Mouse (Mus musculus) midbrain, embryonic 13.5 days (tissue): ENCODE measurements around the gene Arhgap8. TPM values are rescaled to one million over a fixed set of nuclear protein-coding genes. Genes with fewer than 3 reads are reported as not detected.

Source experiments
- ATAC-seq: fragments of 200-750 bp; cut with Nextera tagmentation; 2 replicates; pipeline ENCODE4 v1.8.0; 2017; ENCODE audit warnings: mild to moderate bottlenecking, moderate TSS enrichment, moderate library complexity
- H3K27ac ChIP-seq: fragments of 300-500 bp; sonication (generic); 2 replicates; pipeline ENCODE4 v1.5.1; 2015; ENCODE audit warnings: inconsistent platforms, mild to moderate bottlenecking, moderate library complexity
- H3K27me3 ChIP-seq: fragments of 300-500 bp; sonication (generic); 2 replicates; pipeline ENCODE4 v1.6.1; 2015; ENCODE audit warnings: mild to moderate bottlenecking, inconsistent platforms
- H3K36me3 ChIP-seq: fragments of 300-500 bp; sonication (generic); 2 replicates; pipeline ENCODE4 v1.6.1; 2015; ENCODE audit warnings: mild to moderate bottlenecking, inconsistent platforms
- H3K4me1 ChIP-seq: fragments of 300-500 bp; sonication (generic); replicated peaks from 2 replicates; pipeline ENCODE4 v1.6.1; 2015; ENCODE audit warnings: inconsistent platforms
- H3K4me2 ChIP-seq: fragments of 300-500 bp; sonication (generic); replicated peaks from 2 replicates; pipeline ENCODE4 v1.6.1; 2015; ENCODE audit warnings: moderate library complexity, mild to moderate bottlenecking, inconsistent platforms
- H3K4me3 ChIP-seq: fragments of 300-500 bp; sonication (generic); replicated peaks from 2 replicates; pipeline ENCODE4 v1.5.1; 2015; ENCODE audit warnings: mild to moderate bottlenecking, inconsistent platforms
- H3K9ac ChIP-seq: fragments of 300-500 bp; sonication (generic); replicated peaks from 2 replicates; pipeline ENCODE4 v1.6.1; 2015; ENCODE audit warnings: mild to moderate bottlenecking, inconsistent platforms
- H3K9me3 ChIP-seq: fragments of 300-500 bp; sonication (generic); 2 replicates; pipeline ENCODE4 v1.6.1; 2016; ENCODE audit warnings: mild to moderate bottlenecking, inconsistent platforms
- WGBS: fragments of 180-500 bp; shearing (Covaris S2); methylation state at CpG from one replicate; pipeline ENCODE4 v1.1.7; 2015; 5-methylcytosine and 5-hydroxymethylcytosine counted together
- polyA plus RNA-seq: library from polyadenylated mRNA; unstranded; fragments of >200 nt; fragmentation: Nextera tagmentation; extraction: Ambion mirVana; gene quantifications from 2 replicates; pipeline ENCODE4 v1.2.1, GENCODE M21; 2015

Arhgap8 gene
- polyA plus RNA-seq: 0.61 and 0.67 TPM in 2 replicates

- Histone ChIP-seq H3K9ac (no peak within 1 kb of the TSS), H3K4me2 (peak within 1 kb of the TSS; percentile 34), H3K27me3 (peaks cover 41% of the 10 kb centered on the region), H3K4me3 (peak within 1 kb of the TSS; percentile 13), H3K9me3 (no peaks in the 10 kb centered on the region), H3K36me3 (no peaks in the 10 kb centered on the region), H3K27ac (no peak within 1 kb of the TSS), H3K4me1 (peaks cover 18% of the 10 kb centered on the region)
- WGBS: 4% methylated on average over 23 of the region's 24 CpGs
- no peak for ATAC-seq
Measured at GRCm38 (mm10) chr15:84719791-84720190, at the start of gene Arhgap8. Gene Arhgap8 (plus strand): TSS chr15:84720052.

GRCm38 (mm10) chr15:84670657-84671055 is 49.2 kb upstream of the Arhgap8 start:
- 85% methylated on average over 4 of the region's 4 CpGs for WGBS
- Histone ChIP-seq H3K9me3 (no peaks in the 10 kb centered on the region), H3K4me1 (peaks cover 10% of the 10 kb centered on the region), H3K27ac (no peak overlapping the region), H3K4me3 (no peak overlapping the region), H3K36me3 (no peaks in the 10 kb centered on the region), H3K9ac (no peak overlapping the region), H3K4me2 (no peak overlapping the region), H3K27me3 (peaks cover 4% of the 10 kb centered on the region; the same call in 1 of the 2 replicates)
- ATAC-seq: no peak

- ATAC-seq: peak; percentile 20; the same call in 1 of the 2 replicates
- H3K4me3 ChIP-seq: no peak overlapping the region
Measured at GRCm38 (mm10) chr15:84671401-84672307, 48.2 kb upstream of the Arhgap8 start.

GRCm38 (mm10) chr15:84672308-84672615 is 47.6 kb upstream of the Arhgap8 start:
- no peak overlapping the region for H3K27ac ChIP-seq

More at GRCm38 (mm10) chr15:84671401-84672307, 48.2 kb upstream of the Arhgap8 start:
- Histone ChIP-seq H3K27ac (no peak overlapping the region), H3K4me2 (no peak overlapping the region), H3K36me3 (no peaks in the 10 kb centered on the region), H3K9ac (no peak overlapping the region), H3K4me1 (peaks cover 6% of the 10 kb centered on the region; the same call in 1 of the 2 replicates), H3K9me3 (no peaks in the 10 kb centered on the region), H3K27me3 (no peaks in the 10 kb centered on the region)
- WGBS: 55% methylated on average over 9 of the region's 9 CpGs

GRCm38 (mm10) chr15:84672616-84673015 is 47.2 kb upstream of the Arhgap8 start:
- 67% methylated on average over 3 of the region's 3 CpGs for WGBS
- no peak for ATAC-seq

More at GRCm38 (mm10) chr15:84672308-84672615, 47.6 kb upstream of the Arhgap8 start:
- H3K4me3 ChIP-seq: no peak overlapping the region
- no peaks in the 10 kb centered on the region for H3K36me3 ChIP-seq
- WGBS: 88% methylated on average over 4 of the region's 4 CpGs
- H3K9ac ChIP-seq: no peak overlapping the region
- no peak overlapping the region for H3K4me2 ChIP-seq
- no peaks in the 10 kb centered on the region for H3K9me3 ChIP-seq
- peaks cover 6% of the 10 kb centered on the region; the same call in 1 of the 2 replicates for H3K4me1 ChIP-seq
- no peak for ATAC-seq
- no peaks in the 10 kb centered on the region for H3K27me3 ChIP-seq

GRCm38 (mm10) chr15:84674329-84675067 is 45.4 kb upstream of the Arhgap8 start:
- no peak overlapping the region for H3K27ac ChIP-seq
- H3K36me3 ChIP-seq: no peaks in the 10 kb centered on the region
- ATAC-seq: no peak
- H3K27me3 ChIP-seq: no peaks in the 10 kb centered on the region
- H3K9me3 ChIP-seq: no peaks in the 10 kb centered on the region
- H3K4me2 ChIP-seq: no peak overlapping the region
- peaks cover under 1% of the 10 kb centered on the region; the same call in 1 of the 2 replicates for H3K4me1 ChIP-seq
- H3K4me3 ChIP-seq: no peak overlapping the region
- 85% methylated on average over 11 of the region's 11 CpGs for WGBS
- no peak overlapping the region for H3K9ac ChIP-seq

More at GRCm38 (mm10) chr15:84672616-84673015, 47.2 kb upstream of the Arhgap8 start:
- Histone ChIP-seq H3K9ac (no peak overlapping the region), H3K4me1 (peaks cover 6% of the 10 kb centered on the region; the same call in 1 of the 2 replicates), H3K36me3 (no peaks in the 10 kb centered on the region), H3K4me3 (no peak overlapping the region), H3K27me3 (no peaks in the 10 kb centered on the region), H3K9me3 (no peaks in the 10 kb centered on the region), H3K4me2 (no peak overlapping the region), H3K27ac (no peak overlapping the region)

- Histone ChIP-seq H3K36me3 (no peaks in the 10 kb centered on the region), H3K9me3 (no peaks in the 10 kb centered on the region), H3K4me3 (no peak overlapping the region), H3K9ac (no peak overlapping the region), H3K4me2 (no peak overlapping the region), H3K27ac (no peak overlapping the region), H3K27me3 (peaks cover 8% of the 10 kb centered on the region), H3K4me1 (peaks cover under 1% of the 10 kb centered on the region; the same call in 1 of the 2 replicates)
- 84% methylated on average over 8 of the region's 8 CpGs for WGBS
- ATAC-seq: no peak
Measured at GRCm38 (mm10) chr15:84675317-84675716, 44.5 kb upstream of the Arhgap8 start.

- Histone ChIP-seq H3K27me3 (peaks cover 34% of the 10 kb centered on the region), H3K4me1 (peaks cover 18% of the 10 kb centered on the region), H3K4me3 (no peak overlapping the region), H3K9ac (no peak overlapping the region), H3K4me2 (no peak overlapping the region), H3K36me3 (no peaks in the 10 kb centered on the region), H3K27ac (no peak overlapping the region), H3K9me3 (no peaks in the 10 kb centered on the region)
- ATAC-seq: no peak
- WGBS: 70% methylated on average over 11 of the region's 11 CpGs
Measured at GRCm38 (mm10) chr15:84677943-84678342, 41.9 kb upstream of the Arhgap8 start.

GRCm38 (mm10) chr15:84679090-84679489 is 40.8 kb upstream of the Arhgap8 start:
- ATAC-seq: no peak
- peaks cover 37% of the 10 kb centered on the region for H3K27me3 ChIP-seq
- no peaks in the 10 kb centered on the region for H3K36me3 ChIP-seq
- no peak overlapping the region for H3K9ac ChIP-seq
- H3K4me3 ChIP-seq: no peak overlapping the region
- WGBS: 97% methylated on average over 4 of the region's 4 CpGs
- no peak overlapping the region for H3K27ac ChIP-seq
- no peak overlapping the region for H3K4me2 ChIP-seq
- H3K4me1 ChIP-seq: peaks cover 18% of the 10 kb centered on the region
- no peaks in the 10 kb centered on the region for H3K9me3 ChIP-seq

- Histone ChIP-seq H3K27me3 (peaks cover 37% of the 10 kb centered on the region), H3K27ac (no peak overlapping the region), H3K9me3 (no peaks in the 10 kb centered on the region), H3K4me1 (peaks cover 18% of the 10 kb centered on the region), H3K36me3 (no peaks in the 10 kb centered on the region), H3K4me3 (no peak overlapping the region), H3K4me2 (no peak overlapping the region), H3K9ac (no peak overlapping the region)
- no peak for ATAC-seq
- WGBS: 83% methylated on average over 3 of the region's 3 CpGs
Measured at GRCm38 (mm10) chr15:84679794-84680193, 40.1 kb upstream of the Arhgap8 start.

GRCm38 (mm10) chr15:84680545-84681454 is 39.1 kb upstream of the Arhgap8 start:
- Histone ChIP-seq H3K9me3 (no peaks in the 10 kb centered on the region), H3K9ac (peak overlapping the region; percentile 56), H3K4me1 (peaks cover 18% of the 10 kb centered on the region), H3K4me3 (peak overlapping the region; percentile 50), H3K36me3 (no peaks in the 10 kb centered on the region), H3K27me3 (peaks cover 37% of the 10 kb centered on the region), H3K27ac (no peak overlapping the region), H3K4me2 (peak overlapping the region; percentile 94)
- under 1% methylated on average over 70 of the region's 77 CpGs for WGBS
- peak; percentile 64 for ATAC-seq
